Mouse (Mus musculus): Measurements from ENCODE around the gene Vdac2. TPM values are rescaled to one million over a fixed set of nuclear protein-coding genes. Genes with fewer than 3 reads are reported as not detected.
A peak's percentile ranks its signal among the peaks of the same experiment; 100 is the strongest.

Gene Vdac2
- polyA plus RNA-seq, 1 experiment from 2014 or later = 355 TPM

DNA sequence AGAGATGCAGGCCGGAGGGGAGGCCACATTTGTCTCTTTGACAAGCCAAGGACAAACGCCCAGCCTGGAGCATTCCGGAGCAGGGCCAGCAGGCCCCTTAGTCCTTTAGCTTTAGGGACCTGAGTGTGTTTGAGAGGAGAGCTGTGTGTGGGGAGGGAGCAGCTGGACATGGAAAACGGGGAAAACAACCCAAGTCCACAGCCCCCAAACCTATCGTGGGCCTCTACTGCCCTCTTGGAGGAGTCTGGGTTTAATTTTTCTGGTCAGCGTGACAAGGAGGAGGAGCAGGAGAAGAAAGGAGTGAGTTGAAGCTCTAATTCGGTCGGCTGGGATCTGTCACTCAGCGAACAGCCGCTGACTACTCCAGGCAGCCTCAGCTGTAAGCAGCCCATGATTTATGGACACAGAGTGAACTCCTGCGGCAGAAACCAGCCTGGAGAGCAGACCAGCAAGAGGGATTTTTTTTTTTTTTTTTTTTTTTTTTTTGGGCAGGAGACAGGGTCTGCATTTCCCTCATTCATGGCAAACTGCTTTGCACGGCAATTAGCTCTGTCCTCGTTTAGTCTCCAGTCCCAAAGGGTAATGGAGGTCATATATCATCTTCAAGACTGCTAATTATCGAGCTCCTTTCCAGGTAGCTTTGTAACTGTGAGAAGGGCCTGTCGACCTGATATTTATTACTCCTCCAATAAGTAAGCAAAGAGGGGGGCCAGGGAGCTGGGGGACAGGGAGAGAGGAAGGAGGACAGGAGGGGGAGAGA lies 66.7 kb downstream of the Vdac2 start:
- H3K4me3 ChIP-seq (replicated peaks; ENCODE audit: low read depth, low read length) = no peak overlapping the region
- 4% methylated on average over 15 of the region's 15 CpGs for WGBS
- ATAC-seq (replicated peaks; ENCODE audit: low FRiP score, low read depth) (peak; percentile 90), DNase-seq (ENCODE audit: low spot score) (peak; percentile 96)
- TF ChIP-seq CTCF (IDR thresholded peaks at IDR 0.05; ENCODE audit: low read depth) = peak; percentile 29; the same call in 1 of the 2 replicates
- H3K27me3 ChIP-seq (ENCODE audit: insufficient read depth, low read length) = no peaks in the 10 kb centered on the region
- peaks cover 7% of the 10 kb centered on the region; the same call in 1 of the 2 replicates for H3K4me1 ChIP-seq (replicated peaks; ENCODE audit: insufficient read depth, low read length)
- H3K36me3 ChIP-seq (ENCODE audit: insufficient read depth, low read length) = no peaks in the 10 kb centered on the region
- no peaks in the 10 kb centered on the region for H3K9me3 ChIP-seq (replicated peaks; ENCODE audit: low read length)
- H3K27ac ChIP-seq = peak overlapping the region; percentile 60; the same call in 1 of the 2 replicates
- no peak overlapping the region for H3K9ac ChIP-seq (ENCODE audit: low read depth, low read length)
- peak overlapping the region; percentile 32 for H3K4me2 ChIP-seq (ENCODE audit: low read length)

DNA sequence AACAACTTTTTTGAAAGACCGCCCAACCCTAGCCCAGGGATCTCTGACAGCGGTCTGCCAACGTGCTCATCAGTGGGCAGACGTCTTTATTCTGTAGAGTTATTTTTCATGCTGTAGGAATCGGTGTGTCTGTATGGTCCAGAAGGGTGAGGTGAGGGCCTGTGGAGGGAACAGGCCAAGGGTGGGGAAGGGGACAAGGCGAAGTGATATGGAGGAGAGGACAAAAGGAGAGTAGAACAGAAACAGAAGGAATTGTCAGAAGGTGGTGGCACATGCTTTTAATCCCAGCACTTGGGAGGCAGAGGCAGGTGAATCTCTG lies 67.3 kb downstream of the Vdac2 start:
- no peaks in the 10 kb centered on the region for H3K36me3 ChIP-seq (ENCODE audit: insufficient read depth, low read length)
- ATAC-seq (replicated peaks; ENCODE audit: low FRiP score, low read depth) (no peak), DNase-seq (ENCODE audit: low spot score) (no peak)
- H3K9ac ChIP-seq (ENCODE audit: low read depth, low read length) = no peak overlapping the region
- H3K4me2 ChIP-seq (ENCODE audit: low read length) = no peak overlapping the region
- no peak for TF ChIP-seq CTCF (IDR thresholded peaks at IDR 0.05; ENCODE audit: low read depth)
- H3K4me1 ChIP-seq (replicated peaks; ENCODE audit: insufficient read depth, low read length) = peaks cover 7% of the 10 kb centered on the region; the same call in 1 of the 2 replicates
- H3K27ac ChIP-seq = no peak overlapping the region
- 33% methylated on average over 6 of the region's 6 CpGs for WGBS
- H3K27me3 ChIP-seq (ENCODE audit: insufficient read depth, low read length) = no peaks in the 10 kb centered on the region
- H3K4me3 ChIP-seq (replicated peaks; ENCODE audit: low read depth, low read length) = no peak overlapping the region
- no peaks in the 10 kb centered on the region for H3K9me3 ChIP-seq (replicated peaks; ENCODE audit: low read length)

Other genes starting within 250 kb of the Vdac2 start
- not detected in 2 replicates for gene Dupd1, start 110.7 kb upstream of the Vdac2 start, polyA plus RNA-seq (2015; fragmentation: Nextera tagmentation; extraction: Ambion mirVana)
- gene Samd8, start 74.7 kb upstream of the Vdac2 start, polyA plus RNA-seq (2015; fragmentation: Nextera tagmentation; extraction: Ambion mirVana) = 8.1 and 8.5 TPM in 2 replicates
- gene Dusp13, start 74.1 kb upstream of the Vdac2 start, polyA plus RNA-seq (2015; fragmentation: Nextera tagmentation; extraction: Ambion mirVana) = 0.26 TPM in 1 of 2 replicates, not detected in the other
- 36.7 and 43.6 TPM in 2 replicates for gene Comtd1, start 23.7 kb downstream of the Vdac2 start, polyA plus RNA-seq (2015; fragmentation: Nextera tagmentation; extraction: Ambion mirVana)
- gene Zfp503, start 164.4 kb downstream of the Vdac2 start, polyA plus RNA-seq (2015; fragmentation: Nextera tagmentation; extraction: Ambion mirVana) = 34.2 and 41.4 TPM in 2 replicates
- 0.83 and 1.3 TPM in 2 replicates for gene Lrmda, start 194.5 kb downstream of the Vdac2 start, polyA plus RNA-seq (2015; fragmentation: Nextera tagmentation; extraction: Ambion mirVana)